Mouse (Mus musculus): Measurements from ENCODE around the gene Plxnd1.

- TF ChIP-seq CTCF (IDR thresholded peaks at IDR 0.05) = no peak
- no peak for TF ChIP-seq POLR2A (IDR thresholded peaks at IDR 0.05; ENCODE audit: insufficient read depth, low read depth, low read length)
These were observed 11.1 kb upstream of the Plxnd1 start for GRCm38 (mm10) chr6:116005959-116006288.

All from heart, adult 2 months (tissue).